Mouse (Mus musculus) forebrain, postnatal 0 days (tissue): ENCODE results near the gene Gimap5. TPM values are rescaled to one million over a fixed set of nuclear protein-coding genes. Genes with fewer than 3 reads are reported as not detected.

Experiments used
- ATAC-seq: fragments of 200-750 bp; cut with Nextera tagmentation; 2 replicates; pipeline ENCODE4 v1.8.0; 2017; ENCODE audit warnings: mild to moderate bottlenecking, moderate library complexity
- DNase-seq: peaks from one replicate; pipeline ENCODE4 v3.0.0-alpha.2; 2015
- H3K27ac ChIP-seq: fragments of 300-500 bp; sonication (generic); 2 replicates; pipeline ENCODE4 v1.5.1; 2014; ENCODE audit warnings: low read depth, mild to moderate bottlenecking, antibody characterized with exemption, low read length, moderate library complexity, mixed read lengths
- H3K27me3 ChIP-seq: fragments of 300-500 bp; sonication (generic); 2 replicates; pipeline ENCODE4 v1.6.1; 2014; ENCODE audit warnings: mild to moderate bottlenecking, low read length, mixed read lengths; ENCODE audit not compliant: insufficient read depth
- H3K36me3 ChIP-seq: fragments of 300-500 bp; sonication (generic); 2 replicates; pipeline ENCODE4 v1.6.1; 2014; ENCODE audit warnings: mild to moderate bottlenecking, moderate library complexity; ENCODE audit not compliant: insufficient read depth
- H3K4me1 ChIP-seq: fragments of 300-500 bp; sonication (generic); 2 replicates; pipeline ENCODE4 v1.6.1; 2014; ENCODE audit warnings: antibody characterized with exemption; ENCODE audit not compliant: insufficient read depth
- H3K4me2 ChIP-seq: fragments of 300-500 bp; sonication (generic); 2 replicates; pipeline ENCODE4 v1.6.1; 2014; ENCODE audit warnings: low read depth, mild to moderate bottlenecking, moderate library complexity
- H3K4me3 ChIP-seq: fragments of 300-500 bp; sonication (generic); 2 replicates; pipeline ENCODE4 v1.5.1; 2014; ENCODE audit warnings: low read depth, low read length, mixed read lengths
- H3K9ac ChIP-seq: fragments of 300-500 bp; sonication (generic); 2 replicates; pipeline ENCODE4 v1.6.1; 2014; ENCODE audit warnings: mild to moderate bottlenecking
- H3K9me3 ChIP-seq: fragments of 300-500 bp; sonication (generic); 2 replicates; pipeline ENCODE4 v1.6.1; 2016; ENCODE audit warnings: low read length
- CTCF ChIP-seq: sonication (generic); IDR thresholded peaks from 2 replicates; pipeline ENCODE4 v1.5.1; 2016; ENCODE audit warnings: antibody characterized with exemption, control low read depth, low read depth
- WGBS: fragments of 180-500 bp; shearing (Covaris S2); extraction: QIAGEN DNeasy Blood & Tissue Kit; methylation state at CpG from one replicate; pipeline ENCODE4 v1.1.7; 2014; 5-methylcytosine and 5-hydroxymethylcytosine counted together
- polyA plus RNA-seq: library from polyadenylated mRNA; unstranded; fragments of >200 nt; fragmentation: Nextera tagmentation; extraction: Ambion mirVana; gene quantifications from 2 replicates; pipeline ENCODE4 v1.2.1, GENCODE M21; 2015
- total RNA-seq: library from RNA; depleted of rRNA; stranded (reverse); fragments of >200 nt; gene quantifications from 2 replicates; pipeline ENCODE4 v1.2.3, GENCODE M21; 2014

The Gimap5 gene
- total and polyA plus RNA-seq, 2 experiments from 2014 or later = 1.4 to 1.7 TPM

- no peaks in the 10 kb centered on the region for H3K4me1 ChIP-seq
- H3K4me2 ChIP-seq = no peak overlapping the region
- no peak for TF ChIP-seq CTCF
- no peaks in the 10 kb centered on the region for H3K36me3 ChIP-seq
- H3K9ac ChIP-seq = no peak overlapping the region
- 87% methylated on average over 7 of the region's 7 CpGs for WGBS
- no peak overlapping the region for H3K27ac ChIP-seq
- ATAC-seq = no peak
- no peaks in the 10 kb centered on the region for H3K27me3 ChIP-seq
- no peaks in the 10 kb centered on the region for H3K9me3 ChIP-seq
- H3K4me3 ChIP-seq = no peak overlapping the region
- no peak for DNase-seq
Measured at GRCm38 (mm10) chr6:48702146-48702545, 43.9 kb upstream of the Gimap5 start.

- DNase-seq = no peak
- TF ChIP-seq CTCF = no peak
- ATAC-seq = no peak
- H3K27me3 ChIP-seq = no peaks in the 10 kb centered on the region
- no peaks in the 10 kb centered on the region for H3K4me1 ChIP-seq
- no peaks in the 10 kb centered on the region for H3K36me3 ChIP-seq
- H3K4me2 ChIP-seq = no peak overlapping the region
- no peak overlapping the region for H3K4me3 ChIP-seq
- 74% methylated on average over 5 of the region's 5 CpGs for WGBS
- no peaks in the 10 kb centered on the region for H3K9me3 ChIP-seq
- H3K9ac ChIP-seq = no peak overlapping the region
- no peak overlapping the region for H3K27ac ChIP-seq
Measured at GRCm38 (mm10) chr6:48702601-48703000, 43.4 kb upstream of the Gimap5 start.

- ATAC-seq = no peak
- H3K27ac ChIP-seq = no peak overlapping the region
- no peaks in the 10 kb centered on the region for H3K9me3 ChIP-seq
- H3K9ac ChIP-seq = no peak overlapping the region
- H3K27me3 ChIP-seq = no peaks in the 10 kb centered on the region
- no peak for TF ChIP-seq CTCF
- no peak overlapping the region for H3K4me2 ChIP-seq
- no peak overlapping the region for H3K4me3 ChIP-seq
- no peaks in the 10 kb centered on the region for H3K36me3 ChIP-seq
- no peak for DNase-seq
- H3K4me1 ChIP-seq = no peaks in the 10 kb centered on the region
Measured at GRCm38 (mm10) chr6:48704146-48704545, 41.9 kb upstream of the Gimap5 start.

- TF ChIP-seq CTCF = no peak
- no peak for ATAC-seq
- Histone ChIP-seq H3K4me2 (no peak overlapping the region), H3K27ac (no peak overlapping the region), H3K4me3 (no peak overlapping the region), H3K27me3 (no peaks in the 10 kb centered on the region), H3K4me1 (no peaks in the 10 kb centered on the region), H3K9me3 (no peaks in the 10 kb centered on the region), H3K9ac (no peak overlapping the region), H3K36me3 (no peaks in the 10 kb centered on the region)
- WGBS = 50% methylated on average over 3 of the region's 3 CpGs
- no peak for DNase-seq
Measured at GRCm38 (mm10) chr6:48706130-48706529, 39.9 kb upstream of the Gimap5 start.

- Histone ChIP-seq H3K9ac (no peak within 1 kb of the TSS), H3K36me3 (no peaks in the 10 kb centered on the region), H3K9me3 (no peaks in the 10 kb centered on the region), H3K4me1 (no peaks in the 10 kb centered on the region), H3K27me3 (no peaks in the 10 kb centered on the region), H3K27ac (no peak within 1 kb of the TSS), H3K4me3 (no peak within 1 kb of the TSS), H3K4me2 (no peak within 1 kb of the TSS)
- no peak for DNase-seq
- no peak for TF ChIP-seq CTCF
- 54% methylated on average over 2 of the region's 2 CpGs for WGBS
- no peak for ATAC-seq
Measured at GRCm38 (mm10) chr6:48718455-48718854, 27.5 kb upstream of the Gimap5 start, which contains the start of the genes Gm28053 and Gimap7. TSS of gene Gm28053 (plus strand) at chr6:48718607. TSS of gene Gimap7 (plus strand) at chr6:48718621.

GRCm38 (mm10) chr6:48720326-48720725 lies 25.7 kb upstream of the Gimap5 start:
- no peak for ATAC-seq
- no peak overlapping the region for H3K9ac ChIP-seq
- no peaks in the 10 kb centered on the region for H3K4me1 ChIP-seq
- DNase-seq = no peak
- WGBS = 80% methylated on average over 4 of the region's 4 CpGs
- no peaks in the 10 kb centered on the region for H3K36me3 ChIP-seq
- H3K27me3 ChIP-seq = no peaks in the 10 kb centered on the region
- H3K27ac ChIP-seq = no peak overlapping the region
- H3K9me3 ChIP-seq = no peaks in the 10 kb centered on the region
- TF ChIP-seq CTCF = no peak
- H3K4me3 ChIP-seq = no peak overlapping the region
- no peak overlapping the region for H3K4me2 ChIP-seq

- no peak overlapping the region for H3K4me2 ChIP-seq
- no peaks in the 10 kb centered on the region for H3K9me3 ChIP-seq
- no peak overlapping the region for H3K27ac ChIP-seq
- ATAC-seq (no peak), DNase-seq (no peak)
- no peak overlapping the region for H3K4me3 ChIP-seq
- no peaks in the 10 kb centered on the region for H3K27me3 ChIP-seq
- 92% methylated on average over 8 of the region's 8 CpGs for WGBS
- TF ChIP-seq CTCF = no peak
- H3K4me1 ChIP-seq = no peaks in the 10 kb centered on the region
- H3K9ac ChIP-seq = no peak overlapping the region
- no peaks in the 10 kb centered on the region for H3K36me3 ChIP-seq
Measured at GRCm38 (mm10) chr6:48723468-48723867, 22.5 kb upstream of the Gimap5 start.

GRCm38 (mm10) chr6:48725476-48725875 lies 20.5 kb upstream of the Gimap5 start:
- WGBS = 0% methylated on average over 1 of the region's 1 CpGs
- H3K4me2 ChIP-seq = no peak overlapping the region
- no peak for TF ChIP-seq CTCF
- H3K27me3 ChIP-seq = no peaks in the 10 kb centered on the region
- H3K9ac ChIP-seq = no peak overlapping the region
- H3K36me3 ChIP-seq = no peaks in the 10 kb centered on the region
- H3K9me3 ChIP-seq = no peaks in the 10 kb centered on the region
- DNase-seq (peak; percentile 19), ATAC-seq (peak; percentile 78; the same call in 1 of the 2 replicates)
- H3K27ac ChIP-seq = no peak overlapping the region
- no peaks in the 10 kb centered on the region for H3K4me1 ChIP-seq
- H3K4me3 ChIP-seq = no peak overlapping the region
